Comparison of ENCODE assay signal across 9 mouse cellular contexts in the genomic region with DNA sequence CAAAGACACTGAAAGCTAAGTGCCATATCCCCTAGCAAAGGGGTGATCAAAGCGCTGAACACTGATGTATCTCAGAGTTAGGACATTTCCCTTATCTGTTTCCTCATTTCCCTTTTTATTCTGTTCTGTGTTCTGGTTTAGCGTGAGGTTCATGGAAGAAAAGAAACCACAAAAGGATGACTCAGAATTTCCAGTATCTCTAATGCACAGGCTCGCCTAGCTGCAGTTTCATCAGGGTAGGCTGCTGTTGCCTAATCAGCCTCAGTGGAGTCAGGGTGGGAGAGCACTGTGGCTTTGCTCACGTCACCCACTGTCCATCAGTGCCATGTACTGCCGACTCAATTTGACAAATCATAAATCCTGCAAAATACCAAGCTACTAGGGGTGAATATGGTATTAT.
DNase-seq lines count a peak whose midpoint lies in the region; ATAC-seq and TF ChIP-seq lines count a peak whose summit lies in the region.
"Had no signal": no experiment of that assay in that cellular context is flagged by ENCODE, and none has a peak within 500 bp of the region (broad histone marks: within the 10 kb centered on the region; RNA-seq: fewer than 3 reads in every experiment).

No protein-coding gene starts in this region.

- H3K36me3 ChIP-seq in liver, embryonic 14.5 days (replicated peaks; ENCODE audit: control insufficient read depth, insufficient read depth, low read depth) = no peaks in the 10 kb centered on the region
- H3K36me3 ChIP-seq in intestine, postnatal 0 days (ENCODE audit: control insufficient read depth, insufficient read depth) = no peaks in the 10 kb centered on the region
- H3K36me3 ChIP-seq: midbrain, embryonic 13.5 days had no signal

- H3K9ac ChIP-seq in liver, embryonic 14.5 days (replicated peaks) = no peak overlapping the region
- H3K9ac ChIP-seq in intestine, postnatal 0 days (ENCODE audit: low read depth, low read length) = no peak overlapping the region
- H3K9ac ChIP-seq: midbrain, embryonic 13.5 days had no signal

- 7% methylated on average over 5 of the region's 5 CpGs for WGBS in liver, embryonic 14.5 days (ENCODE audit: insufficient replicate concordance)
- 69% methylated on average over 5 of the region's 5 CpGs for WGBS in intestine, postnatal 0 days

- H3K4me1 ChIP-seq in liver, embryonic 14.5 days (replicated peaks; ENCODE audit: control insufficient read depth in 2 of 2, insufficient read depth in 2 of 2, low read length in 1 of 2) = peaks cover 0 to 2% of the 10 kb centered on the region in 2 experiments; a peak in 1 of 4 replicates
- H3K4me1 ChIP-seq in intestine, postnatal 0 days (replicated peaks; ENCODE audit: control insufficient read depth, insufficient read depth, low read length) = no peaks in the 10 kb centered on the region
- H3K4me1 ChIP-seq: midbrain, embryonic 13.5 days had no signal

- no peak overlapping the region for H3K4me3 ChIP-seq in liver, embryonic 14.5 days (ENCODE audit: insufficient read depth in 1 of 2, low read depth in 2 of 2, low read length in 2 of 2)
- no peak overlapping the region for H3K4me3 ChIP-seq in intestine, postnatal 0 days (ENCODE audit: low read depth, low read length)
- H3K4me3 ChIP-seq: midbrain, embryonic 13.5 days had no signal

- H3K4me2 ChIP-seq in liver, embryonic 14.5 days (ENCODE audit: low read depth) = no peak overlapping the region
- H3K4me2 ChIP-seq in intestine, postnatal 0 days (replicated peaks; ENCODE audit: low read depth) = no peak overlapping the region
- H3K4me2 ChIP-seq: midbrain, embryonic 13.5 days had no signal

- H3K9me3 ChIP-seq in liver, embryonic 14.5 days (ENCODE audit: control insufficient read depth, low read length) = no peaks in the 10 kb centered on the region
- H3K9me3 ChIP-seq in intestine, postnatal 0 days (ENCODE audit: control insufficient read depth) = no peaks in the 10 kb centered on the region
- H3K9me3 ChIP-seq: midbrain, embryonic 13.5 days had no signal

- ATAC-seq in liver, embryonic 14.5 days (ENCODE audit: insufficient read depth) = peak; percentile 83
- ATAC-seq in intestine, postnatal 0 days = no peak
- ATAC-seq: midbrain, embryonic 13.5 days had no signal

- TF ChIP-seq POLR2A in brain, embryonic 14.5 days (IDR thresholded peaks at IDR 0.05; ENCODE audit: borderline replicate concordance, extremely low read depth, insufficient read depth, insufficient read length, poor library complexity, severe bottlenecking) = no peak

- peak; percentile 47 for TF ChIP-seq EP300 in liver, embryonic 14.5 days (IDR thresholded peaks at IDR 0.05; ENCODE audit: low read depth)

- DNase-seq in urinary bladder, postnatal 36 days (ENCODE audit: low spot score in 2 of 2) = peak; percentile 4 to 32
- DNase-seq in urinary bladder, postnatal 10 days (ENCODE audit: low spot score) = no peak
- DNase-seq in brain, embryonic 14.5 days (ENCODE audit: low read depth) = peak; percentile 37
- DNase-seq in liver, embryonic 14.5 days (ENCODE audit: low read depth in 3 of 3, low spot score in 3 of 3) = peak; percentile 20 to 61 (median 31)
- no peak for DNase-seq in cerebellum, postnatal 36 days
- no peak for DNase-seq in T-cell, adult 2 months (ENCODE audit: low spot score)
- DNase-seq: cerebellum, adult 9-10 months had no signal

- H3K27me3 ChIP-seq in liver, embryonic 14.5 days (ENCODE audit: control insufficient read depth, insufficient read depth, low read length) = no peaks in the 10 kb centered on the region
- H3K27me3 ChIP-seq in intestine, postnatal 0 days (replicated peaks; ENCODE audit: control insufficient read depth, insufficient read depth, low read length) = no peaks in the 10 kb centered on the region
- H3K27me3 ChIP-seq: midbrain, embryonic 13.5 days had no signal

- no peak overlapping the region for H3K27ac ChIP-seq in liver, embryonic 14.5 days
- no peak overlapping the region for H3K27ac ChIP-seq in intestine, postnatal 0 days (ENCODE audit: low read depth, low read length)
- H3K27ac ChIP-seq: midbrain, embryonic 13.5 days had no signal

- TF ChIP-seq CTCF in brain, embryonic 14.5 days (IDR thresholded peaks at IDR 0.05; ENCODE audit: borderline replicate concordance, extremely low read depth, insufficient read depth, insufficient read length) = no peak
- no peak for TF ChIP-seq CTCF in liver, embryonic 14.5 days (IDR thresholded peaks at IDR 0.05; ENCODE audit: low read depth)
- no peak for TF ChIP-seq CTCF in intestine, postnatal 0 days (IDR thresholded peaks at IDR 0.05; ENCODE audit: low read depth)

Comparison
In these comparisons a context has a peak if more than half of its experiments do, and no peak if none do; other contexts are left out.
1. DNase-seq: peak in urinary bladder, postnatal 36 days (2 of 2), brain, embryonic 14.5 days (single experiment) and liver, embryonic 14.5 days (3 of 3); none in urinary bladder, postnatal 10 days (single experiment), cerebellum, postnatal 36 days (0 of 2) and T-cell, adult 2 months (single experiment).